Mouse (Mus musculus): Measurements from ENCODE around the gene Cutal.

DNA sequence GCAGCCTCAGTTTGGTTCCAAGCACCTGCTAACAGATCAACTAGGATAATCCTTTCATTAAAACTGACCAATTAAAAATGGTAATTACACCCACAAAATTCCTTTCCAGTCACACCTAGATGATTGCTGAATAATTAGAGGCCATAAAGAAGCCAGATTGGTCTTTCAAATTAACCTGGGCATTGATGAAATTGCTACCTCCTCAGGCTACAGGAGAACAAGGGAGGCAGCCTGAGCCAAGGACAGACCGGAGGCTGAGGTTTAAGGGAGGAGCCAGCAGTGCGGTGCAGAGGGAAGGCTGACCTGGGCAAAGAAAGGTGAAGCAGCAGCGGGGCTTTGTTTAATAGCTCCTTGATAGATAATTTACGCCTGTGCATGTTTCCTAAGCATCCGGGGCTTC lies 63.3 kb downstream of the Cutal start:
- TF ChIP-seq POLR2A (IDR thresholded peaks at IDR 0.05; ENCODE audit: insufficient read depth, low read depth, low read length) = no peak
- TF ChIP-seq CTCF (IDR thresholded peaks at IDR 0.05; ENCODE audit: insufficient read depth, low read depth, low read length) = no peak
